Mouse (Mus musculus) myocyte (in vitro differentiated cells): ENCODE data around the gene Sox18. TPM values are rescaled to one million over a fixed set of nuclear protein-coding genes. Genes with fewer than 3 reads are reported as not detected.

ENCODE experiments used
- H3K27me3 ChIP-seq: one replicate; pipeline ENCODE4 v1.6.1; 2011; ENCODE audit not compliant: control insufficient read depth, insufficient read depth, insufficient read length
- H3K36me3 ChIP-seq: one replicate; pipeline ENCODE4 v1.6.1; 2011; ENCODE audit not compliant: control insufficient read depth, insufficient read depth
- H3K4me2 ChIP-seq: one replicate; pipeline ENCODE4 v1.6.1; 2011; ENCODE audit warnings: low read depth, control low read depth
- H3K4me3 ChIP-seq: one replicate; pipeline ENCODE4 v1.5.1; 2011; ENCODE audit warnings: mild to moderate bottlenecking, control low read depth, moderate library complexity
- H3K79me2 ChIP-seq: one replicate; pipeline ENCODE4 v1.6.1; 2011; ENCODE audit not compliant: control insufficient read depth, insufficient read depth
- H3ac ChIP-seq: one replicate; pipeline ENCODE4 v1.6.1; 2011; ENCODE audit not compliant: control insufficient read depth, insufficient read length
- CEBPB ChIP-seq: IDR thresholded peaks from 2 replicates; pipeline ENCODE4 v1.6.1; 2011; ENCODE audit warnings: mild to moderate bottlenecking, moderate library complexity; ENCODE audit not compliant: poor library complexity, insufficient read depth, severe bottlenecking
- E2F4 ChIP-seq: IDR thresholded peaks from one replicate; pipeline ENCODE4 v1.6.1; 2011; ENCODE audit warnings: mild to moderate bottlenecking, control low read depth, moderate library complexity; ENCODE audit not compliant: insufficient read depth
- MAX ChIP-seq: IDR thresholded peaks from one replicate; pipeline ENCODE4 v1.6.1; 2011; ENCODE audit warnings: low read depth, mild to moderate bottlenecking, control low read depth
- MYOD1 ChIP-seq, 3 experiments: IDR thresholded peaks; one replicate each; pipeline ENCODE4 v1.6.1; 2011; ENCODE audit warnings: control low read depth in 2 of 3, low read depth in 2 of 3, mild to moderate bottlenecking in 2 of 3, moderate library complexity in 1 of 3; ENCODE audit not compliant: insufficient read length in 2 of 3, control insufficient read depth in 1 of 3
- MYOG ChIP-seq, 3 experiments: IDR thresholded peaks; one replicate each; pipeline ENCODE4 v1.6.1; 2011; ENCODE audit warnings: control low read depth in 2 of 3, low read depth in 2 of 3, mild to moderate bottlenecking in 2 of 3; ENCODE audit not compliant: insufficient read length in 2 of 3, control insufficient read depth in 1 of 3, insufficient read depth in 1 of 3
- POLR2A ChIP-seq: IDR thresholded peaks from one replicate; pipeline ENCODE4 v1.6.1; 2011; ENCODE audit warnings: low read depth, mild to moderate bottlenecking, control low read depth, moderate library complexity; ENCODE audit not compliant: insufficient read length
- POLR2AphosphoS2 ChIP-seq: IDR thresholded peaks from one replicate; pipeline ENCODE4 v1.6.1; 2011; ENCODE audit warnings: low read depth, control low read depth; ENCODE audit not compliant: insufficient read length
- REST ChIP-seq: IDR thresholded peaks from one replicate; pipeline ENCODE4 v1.6.1; 2011; ENCODE audit warnings: mild to moderate bottlenecking, control low read depth, moderate library complexity; ENCODE audit not compliant: insufficient read depth, insufficient read length
- SRF ChIP-seq: IDR thresholded peaks from one replicate; pipeline ENCODE4 v1.6.1; 2011; ENCODE audit warnings: low read depth; ENCODE audit not compliant: control insufficient read depth, insufficient read length
- TCF12 ChIP-seq: IDR thresholded peaks from one replicate; pipeline ENCODE4 v1.6.1; 2011; ENCODE audit warnings: mild to moderate bottlenecking, control low read depth; ENCODE audit not compliant: poor library complexity, insufficient read depth, severe bottlenecking
- TCF3 ChIP-seq: IDR thresholded peaks from one replicate; pipeline ENCODE4 v1.6.1; 2011; ENCODE audit warnings: low read depth, control low read depth; ENCODE audit not compliant: insufficient read length
- USF1 ChIP-seq: IDR thresholded peaks from one replicate; pipeline ENCODE4 v1.6.1; 2011; ENCODE audit warnings: low read depth, mild to moderate bottlenecking, control low read depth, moderate library complexity
- polyA plus RNA-seq: library from polyadenylated mRNA; unstranded; fragments of >200 nt; fragmentation: generic; extraction: Trizol; gene quantifications from one replicate; pipeline ENCODE4 v1.2.1, GENCODE M21; 2012; ENCODE audit warnings: missing spikeins

The Sox18 gene
- polyA plus RNA-seq, 1 experiment, result 0.04 TPM

DNA sequence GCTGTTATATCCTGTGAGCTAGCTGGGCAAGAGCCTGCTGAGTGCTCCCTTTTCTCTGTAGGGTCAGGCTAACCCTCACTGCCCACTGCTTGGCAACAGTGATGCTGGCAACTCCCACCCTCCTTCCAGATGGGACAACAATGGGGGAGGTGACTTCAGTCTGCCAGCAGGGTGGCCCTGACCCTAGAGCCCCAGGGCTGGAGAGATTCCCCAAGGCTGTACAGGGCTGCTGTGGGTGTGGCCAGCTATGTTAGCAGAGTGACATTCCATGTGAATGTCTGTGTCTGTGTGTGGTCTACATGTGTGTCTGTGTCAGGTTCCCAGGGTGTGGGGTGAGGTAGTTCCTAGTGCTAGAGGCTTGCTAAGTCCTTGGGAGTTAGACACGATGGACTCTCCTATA is 2.1 kb upstream of the Sox18 start:
- peaks cover 33% of the 10 kb centered on the region for H3K27me3 ChIP-seq
- H3K36me3 ChIP-seq, result no peaks in the 10 kb centered on the region
- H3K4me2 ChIP-seq, result no peak overlapping the region
- no peaks in the 10 kb centered on the region for H3K79me2 ChIP-seq
- no peak overlapping the region for H3ac ChIP-seq
- H3K4me3 ChIP-seq, result no peak overlapping the region
- TF ChIP-seq POLR2A (no peak), TCF12 (no peak), MYOD1 (IDR thresholded peaks at IDR 0.05; ENCODE audit: control insufficient read depth in 1 of 3, insufficient read length in 2 of 3, low read depth in 2 of 3) (no peak), POLR2AphosphoS2 (no peak), SRF (no peak), REST (no peak), MYOG (IDR thresholded peaks at IDR 0.05; ENCODE audit: control insufficient read depth in 1 of 3, insufficient read depth in 1 of 3, insufficient read length in 2 of 3, low read depth in 2 of 3) (no peak), USF1 (no peak), TCF3 (no peak), CEBPB (no peak), MAX (no peak), E2F4 (no peak)

DNA sequence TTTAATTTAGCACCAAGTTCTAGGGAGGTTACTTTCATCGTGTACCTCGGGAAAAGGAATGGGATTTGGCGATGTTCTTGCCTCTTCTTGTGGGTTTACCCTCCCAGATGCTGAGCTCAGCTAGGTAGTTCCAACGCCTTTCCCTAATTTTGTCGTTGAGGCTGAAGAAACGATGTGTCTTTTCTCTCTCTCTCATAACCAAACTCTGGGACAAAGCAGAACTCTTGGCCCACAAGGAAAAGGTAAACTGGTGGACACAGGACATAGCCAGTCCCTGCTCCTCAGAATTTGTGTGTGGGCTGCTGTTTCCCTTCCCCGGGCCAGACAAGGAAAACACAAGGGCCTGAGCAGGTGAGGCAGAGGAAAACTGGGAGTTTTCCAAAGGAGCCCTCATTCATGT is 544 bp upstream of the Sox18 start:
- TF ChIP-seq TCF12 (no peak), POLR2A (no peak), MAX (no peak), MYOD1 (IDR thresholded peaks at IDR 0.05; ENCODE audit: control insufficient read depth in 1 of 3, insufficient read length in 2 of 3, low read depth in 2 of 3) (no peak), SRF (no peak), CEBPB (no peak), POLR2AphosphoS2 (no peak), TCF3 (no peak), MYOG (IDR thresholded peaks at IDR 0.05; ENCODE audit: control insufficient read depth in 1 of 3, insufficient read depth in 1 of 3, insufficient read length in 2 of 3, low read depth in 2 of 3) (no peak), REST (no peak), USF1 (no peak), E2F4 (no peak)

DNA sequence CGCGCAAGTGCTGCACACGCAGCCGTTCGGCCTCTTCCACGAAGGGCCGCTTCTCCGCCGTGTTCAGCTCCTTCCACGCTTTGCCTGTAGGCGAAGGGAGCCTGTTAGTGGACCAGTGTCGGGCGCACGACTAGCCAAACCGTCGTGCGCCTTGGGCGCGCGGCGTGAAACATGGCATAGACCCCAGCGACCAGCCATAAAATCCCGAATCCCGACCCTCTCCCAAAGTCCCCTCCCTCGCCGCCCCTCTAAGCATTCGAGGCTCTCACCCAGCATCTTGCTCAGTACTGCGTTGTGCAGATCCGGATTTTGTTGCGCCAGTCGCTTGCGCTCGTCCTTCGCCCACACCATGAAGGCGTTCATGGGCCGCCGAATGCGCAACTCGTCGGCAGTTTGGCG is 528 bp downstream of the Sox18 start:
- no peak overlapping the region for H3ac ChIP-seq
- no peaks in the 10 kb centered on the region for H3K79me2 ChIP-seq
- no peaks in the 10 kb centered on the region for H3K36me3 ChIP-seq
- TF ChIP-seq MYOG (IDR thresholded peaks at IDR 0.05; ENCODE audit: control insufficient read depth in 1 of 3, insufficient read depth in 1 of 3, insufficient read length in 2 of 3, low read depth in 2 of 3) (no peak), REST (no peak), SRF (no peak), TCF3 (no peak), POLR2A (no peak), CEBPB (no peak), TCF12 (no peak), MYOD1 (IDR thresholded peaks at IDR 0.05; ENCODE audit: control insufficient read depth in 1 of 3, insufficient read length in 2 of 3, low read depth in 2 of 3) (no peak), USF1 (no peak), POLR2AphosphoS2 (no peak), E2F4 (no peak), MAX (no peak)
- peak overlapping the region; percentile 24 for H3K4me2 ChIP-seq
- H3K4me3 ChIP-seq, result no peak overlapping the region
- H3K27me3 ChIP-seq, result peaks cover 36% of the 10 kb centered on the region

More for the DNA sequence above, 544 bp upstream of the Sox18 start:
- Histone ChIP-seq H3K36me3 (no peaks in the 10 kb centered on the region), H3K27me3 (peaks cover 33% of the 10 kb centered on the region), H3ac (no peak overlapping the region), H3K4me2 (no peak overlapping the region), H3K4me3 (no peak overlapping the region), H3K79me2 (no peaks in the 10 kb centered on the region)

DNA sequence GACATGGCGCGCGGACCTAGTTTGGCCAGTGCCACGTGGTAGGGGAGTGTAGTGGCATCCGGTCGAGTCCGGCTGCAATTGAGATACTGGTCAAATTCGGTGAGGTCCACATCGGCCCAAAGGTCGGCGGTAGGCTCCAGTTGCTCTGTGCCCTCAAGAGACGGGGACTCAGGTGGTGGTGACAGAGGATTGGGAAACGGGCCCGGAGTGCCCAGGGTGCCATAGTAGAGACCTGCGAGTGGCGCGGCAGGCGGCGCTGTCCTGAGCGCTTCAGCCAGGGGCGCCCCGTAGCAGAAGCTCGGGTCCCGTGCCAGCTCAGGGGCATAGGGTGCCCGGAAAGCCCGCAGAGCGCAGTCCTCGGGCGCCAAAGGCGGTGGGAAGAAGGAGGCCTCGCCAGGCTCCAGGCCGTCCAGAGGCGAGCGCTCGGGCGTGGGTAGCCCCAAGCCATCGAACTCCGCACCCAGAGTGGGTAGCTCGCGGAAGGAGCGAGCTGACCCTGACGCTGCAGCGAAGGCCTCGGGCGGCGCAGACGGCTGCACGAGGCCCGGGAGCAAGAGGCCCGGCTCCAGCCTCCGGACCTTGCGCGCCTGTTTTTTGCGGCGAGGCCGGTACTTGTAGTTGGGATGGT is 1.0 kb downstream of the Sox18 start:
- Histone ChIP-seq H3K36me3 (no peaks in the 10 kb centered on the region), H3K4me3 (no peak overlapping the region), H3K27me3 (peaks cover 36% of the 10 kb centered on the region), H3K4me2 (peak overlapping the region; percentile 12), H3ac (no peak overlapping the region), H3K79me2 (no peaks in the 10 kb centered on the region)
- TF ChIP-seq TCF3, result no peak
- TF ChIP-seq SRF, result no peak
- TF ChIP-seq REST, result no peak

DNA sequence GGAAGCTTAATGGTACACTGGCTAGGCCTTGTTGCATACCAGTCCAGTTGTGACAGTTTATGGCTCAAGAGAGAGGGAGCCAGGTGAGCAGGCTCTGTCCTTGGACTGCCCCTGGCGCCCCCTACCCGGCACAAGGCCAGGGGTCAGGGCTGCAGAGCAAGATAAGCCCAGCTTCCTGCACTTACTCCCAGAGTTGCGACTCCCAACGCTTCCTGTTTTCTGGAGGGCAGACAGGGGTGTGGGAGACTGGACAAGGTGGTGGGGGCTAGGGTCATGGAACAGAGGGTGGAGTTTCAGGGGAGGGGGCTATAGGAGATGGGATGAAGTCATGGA is 8.2 kb downstream of the Sox18 start:
- Histone ChIP-seq H3K4me3 (no peak overlapping the region), H3K79me2 (no peaks in the 10 kb centered on the region), H3K4me2 (no peak overlapping the region), H3K27me3 (peaks cover 3% of the 10 kb centered on the region), H3ac (no peak overlapping the region), H3K36me3 (no peaks in the 10 kb centered on the region)
- TF ChIP-seq POLR2AphosphoS2, result no peak
